Mouse (Mus musculus): ENCODE data around the gene Skida1. TPM values are rescaled to one million over a fixed set of nuclear protein-coding genes. Genes with fewer than 3 reads are reported as not detected.

Skida1 gene
- polyA plus RNA-seq, 1 experiment from 2014 or later = 23.3 TPM

GRCm38 (mm10) chr2:18031271-18031821 is 17.5 kb downstream of the Skida1 start:
- WGBS = under 1% methylated on average over 26 of the region's 26 CpGs

DNA sequence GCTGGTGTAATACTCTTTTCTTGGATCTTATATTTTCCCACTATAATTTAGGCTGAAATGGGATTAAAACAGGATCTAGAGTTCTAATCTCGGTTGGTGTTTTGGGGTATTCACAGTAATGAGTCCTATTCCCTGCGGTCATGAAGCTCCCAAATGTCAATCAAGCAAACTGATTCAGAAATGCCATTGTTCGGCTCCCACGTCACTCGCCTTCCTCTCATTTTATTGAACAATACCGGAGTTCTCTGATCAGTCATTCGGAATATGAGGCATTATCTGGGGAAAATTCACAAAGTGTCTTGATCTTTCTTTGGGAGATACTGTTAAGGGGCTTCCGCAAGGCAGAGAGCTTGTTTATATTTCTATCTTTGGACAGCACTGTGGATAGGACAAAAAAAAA is 18.3 kb downstream of the Skida1 start:
- 0 out of 2 replicates have a peak overlapping the region, but pooled peaks have one; percentile 7 for H3K9ac ChIP-seq (ENCODE audit: low read length)
- peak overlapping the region; percentile 28 for H3K4me3 ChIP-seq (ENCODE audit: low read depth, low read length)
- peaks cover 32% of the 10 kb centered on the region for H3K4me1 ChIP-seq (replicated peaks; ENCODE audit: control insufficient read depth, insufficient read depth, low read length)
- H3K36me3 ChIP-seq (ENCODE audit: control insufficient read depth, insufficient read depth, low read length) = no peaks in the 10 kb centered on the region
- H3K4me2 ChIP-seq (ENCODE audit: low read depth, low read length, severe bottlenecking) = peak overlapping the region; percentile 99; the same call in 1 of the 2 replicates
- H3K27ac ChIP-seq (ENCODE audit: low read depth, low read length) = peak overlapping the region; percentile 66
- DNase-seq (ENCODE audit: low spot score) (peak; percentile 77), ATAC-seq (replicated peaks; ENCODE audit: low FRiP score) (no peak)
- 4% methylated on average over 8 of the region's 8 CpGs for WGBS
- no peaks in the 10 kb centered on the region for H3K9me3 ChIP-seq (ENCODE audit: control insufficient read depth, low read length)
- no peaks in the 10 kb centered on the region for H3K27me3 ChIP-seq (ENCODE audit: control insufficient read depth, insufficient read depth, low read length)

More at GRCm38 (mm10) chr2:18031271-18031821, 17.5 kb downstream of the Skida1 start:
- ATAC-seq (replicated peaks; ENCODE audit: low FRiP score) (no peak), DNase-seq (ENCODE audit: low spot score) (peak; percentile 68)
- H3K9me3 ChIP-seq (ENCODE audit: control insufficient read depth, low read length) = no peaks in the 10 kb centered on the region
- H3K27me3 ChIP-seq (ENCODE audit: control insufficient read depth, insufficient read depth, low read length) = no peaks in the 10 kb centered on the region
- no peaks in the 10 kb centered on the region for H3K36me3 ChIP-seq (ENCODE audit: control insufficient read depth, insufficient read depth, low read length)
- peak overlapping the region; percentile 66 for H3K27ac ChIP-seq (ENCODE audit: low read depth, low read length)
- peaks cover 33% of the 10 kb centered on the region for H3K4me1 ChIP-seq (replicated peaks; ENCODE audit: control insufficient read depth, insufficient read depth, low read length)
- peak overlapping the region; percentile 28 for H3K4me3 ChIP-seq (ENCODE audit: low read depth, low read length)
- peak overlapping the region; percentile 99 for H3K4me2 ChIP-seq (ENCODE audit: low read depth, low read length, severe bottlenecking)
- H3K9ac ChIP-seq (ENCODE audit: low read length) = peak overlapping the region; percentile 96

- Histone ChIP-seq H3K4me2 (ENCODE audit: low read depth, low read length, severe bottlenecking) (peak overlapping the region; percentile 42), H3K4me3 (ENCODE audit: low read depth, low read length) (peak overlapping the region; percentile 11; the same call in 1 of the 2 replicates), H3K36me3 (ENCODE audit: control insufficient read depth, insufficient read depth, low read length) (no peaks in the 10 kb centered on the region), H3K9ac (ENCODE audit: low read length) (peak overlapping the region; percentile 58), H3K27ac (ENCODE audit: low read depth, low read length) (peak overlapping the region; percentile 66), H3K9me3 (ENCODE audit: control insufficient read depth, low read length) (no peaks in the 10 kb centered on the region), H3K4me1 (replicated peaks; ENCODE audit: control insufficient read depth, insufficient read depth, low read length) (peaks cover 31% of the 10 kb centered on the region), H3K27me3 (ENCODE audit: control insufficient read depth, insufficient read depth, low read length) (no peaks in the 10 kb centered on the region)
- DNase-seq (ENCODE audit: low spot score) (no peak), ATAC-seq (replicated peaks; ENCODE audit: low FRiP score) (no peak)
- 28% methylated on average over 7 of the region's 7 CpGs for WGBS
Measured at GRCm38 (mm10) chr2:18029656-18030055, 19.2 kb downstream of the Skida1 start.

DNA sequence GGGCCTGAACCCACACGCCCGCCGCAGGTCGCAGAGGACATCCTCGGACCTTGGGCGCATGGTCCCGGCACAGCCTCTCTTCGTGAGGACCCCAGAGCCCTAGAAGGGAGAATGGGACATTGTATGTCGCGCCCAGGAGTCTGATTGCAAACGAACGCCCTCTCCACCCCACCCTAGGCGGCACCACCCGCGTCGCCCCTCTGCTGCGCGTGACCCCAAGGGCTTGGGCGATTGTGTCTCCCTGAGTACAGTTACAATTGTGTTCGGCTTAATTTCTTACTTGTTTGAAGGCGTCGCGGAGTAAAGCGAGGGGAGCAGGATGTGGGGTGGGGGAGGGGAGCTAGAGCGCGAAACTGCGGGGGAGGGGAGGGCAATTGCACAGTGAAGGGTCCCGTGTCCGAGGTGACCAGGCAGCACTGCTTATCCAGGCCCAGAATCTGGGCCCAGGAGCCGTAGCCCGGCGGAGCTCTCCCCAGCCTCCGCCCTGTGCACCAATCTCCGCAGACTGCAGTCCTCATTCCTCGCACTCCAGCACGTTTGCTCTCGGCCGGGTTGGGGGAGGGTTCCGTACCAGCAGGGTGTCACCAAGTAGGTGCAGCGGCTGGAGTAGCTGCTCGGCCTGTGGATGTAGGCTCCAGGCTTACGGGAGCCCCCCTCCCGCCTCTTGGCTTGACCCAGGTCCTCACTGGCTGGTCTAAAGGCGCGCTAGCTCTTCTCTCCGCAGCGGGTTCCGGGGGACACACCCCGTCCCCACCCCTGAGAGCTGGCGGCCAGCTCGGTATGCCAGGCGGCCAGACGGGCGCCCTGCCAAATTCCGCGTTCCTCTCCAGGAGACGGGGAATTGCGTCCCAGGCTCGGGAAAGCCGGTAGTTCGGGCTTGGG is 20.5 kb downstream of the Skida1 start:
- Histone ChIP-seq H3K36me3 (ENCODE audit: control insufficient read depth, insufficient read depth, low read length) (no peaks in the 10 kb centered on the region), H3K9me3 (ENCODE audit: control insufficient read depth, low read length) (no peaks in the 10 kb centered on the region), H3K27me3 (ENCODE audit: control insufficient read depth, insufficient read depth, low read length) (no peaks in the 10 kb centered on the region), H3K4me3 (ENCODE audit: low read depth, low read length) (peak overlapping the region; percentile 64), H3K4me1 (replicated peaks; ENCODE audit: control insufficient read depth, insufficient read depth, low read length) (peaks cover 21% of the 10 kb centered on the region), H3K4me2 (ENCODE audit: low read depth, low read length, severe bottlenecking) (peak overlapping the region; percentile 93), H3K9ac (ENCODE audit: low read length) (peak overlapping the region; percentile 99), H3K27ac (ENCODE audit: low read depth, low read length) (peak overlapping the region; percentile 100)
- WGBS = under 1% methylated on average over 61 of the region's 61 CpGs
- ATAC-seq (replicated peaks; ENCODE audit: low FRiP score) (peak; percentile 53), DNase-seq (ENCODE audit: low spot score) (peak; percentile 91)

DNA sequence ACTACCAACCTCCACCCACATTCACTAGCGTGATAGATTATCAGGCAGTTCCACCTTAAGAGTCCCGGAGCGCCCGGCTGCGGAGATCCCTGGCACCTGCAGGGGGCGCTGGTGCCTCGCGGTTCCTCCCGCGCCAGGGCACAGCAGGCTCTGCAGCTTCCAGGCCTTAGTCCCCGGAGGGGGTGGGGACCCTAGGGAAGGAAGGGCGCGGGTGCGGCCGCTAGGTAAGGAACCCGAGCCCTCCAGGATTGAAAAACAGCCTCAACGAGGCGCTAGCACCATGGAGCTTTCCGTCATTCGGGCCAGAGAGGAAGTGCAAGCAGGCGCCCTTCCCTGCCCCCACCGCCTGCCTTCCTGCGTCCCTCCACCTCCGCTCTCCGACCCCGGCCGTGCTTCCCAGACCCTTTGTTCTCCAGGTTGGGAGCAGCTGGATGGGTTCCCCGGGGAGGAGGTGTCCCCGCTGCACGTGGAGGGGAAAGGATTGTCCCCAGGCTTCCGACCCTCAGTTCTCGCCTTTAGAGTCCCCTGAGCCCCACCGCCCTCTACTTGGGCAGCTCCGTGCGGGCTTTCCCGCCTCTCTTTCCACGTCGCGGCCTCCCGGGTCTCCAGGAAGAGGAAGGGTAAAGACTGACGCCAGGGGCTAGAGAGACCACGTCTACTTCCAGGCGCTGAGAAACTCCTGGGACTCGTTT is 21.3 kb downstream of the Skida1 start:
- ATAC-seq (replicated peaks; ENCODE audit: low FRiP score) = peak; percentile 86
- under 1% methylated on average over 44 of the region's 44 CpGs for WGBS
- H3K4me1 ChIP-seq (replicated peaks; ENCODE audit: control insufficient read depth, insufficient read depth, low read length) = peaks cover 13% of the 10 kb centered on the region; the same call in 1 of the 2 replicates

GRCm38 (mm10) chr2:18026116-18026947 is 22.5 kb downstream of the Skida1 start:
- ATAC-seq (replicated peaks; ENCODE audit: low FRiP score) (peak; percentile 19), DNase-seq (ENCODE audit: low spot score) (peak; percentile 87)
- peak overlapping the region; percentile 100 for H3K27ac ChIP-seq (ENCODE audit: low read depth, low read length)
- no peaks in the 10 kb centered on the region for H3K36me3 ChIP-seq (ENCODE audit: control insufficient read depth, insufficient read depth, low read length)
- no peaks in the 10 kb centered on the region for H3K27me3 ChIP-seq (ENCODE audit: control insufficient read depth, insufficient read depth, low read length)
- under 1% methylated on average over 44 of the region's 44 CpGs for WGBS
- peak overlapping the region; percentile 99 for H3K9ac ChIP-seq (ENCODE audit: low read length)
- H3K4me2 ChIP-seq (ENCODE audit: low read depth, low read length, severe bottlenecking) = peak overlapping the region; percentile 93
- H3K9me3 ChIP-seq (ENCODE audit: control insufficient read depth, low read length) = no peaks in the 10 kb centered on the region
- H3K4me1 ChIP-seq (replicated peaks; ENCODE audit: control insufficient read depth, insufficient read depth, low read length) = peaks cover 4% of the 10 kb centered on the region; the same call in 1 of the 2 replicates
- H3K4me3 ChIP-seq (ENCODE audit: low read depth, low read length) = peak overlapping the region; percentile 64

More for the DNA sequence above, 21.3 kb downstream of the Skida1 start:
- H3K27me3 ChIP-seq (ENCODE audit: control insufficient read depth, insufficient read depth, low read length) = no peaks in the 10 kb centered on the region
- H3K36me3 ChIP-seq (ENCODE audit: control insufficient read depth, insufficient read depth, low read length) = no peaks in the 10 kb centered on the region
- peak overlapping the region; percentile 64 for H3K4me3 ChIP-seq (ENCODE audit: low read depth, low read length)
- H3K27ac ChIP-seq (ENCODE audit: low read depth, low read length) = peak overlapping the region; percentile 100
- peak overlapping the region; percentile 93 for H3K4me2 ChIP-seq (ENCODE audit: low read depth, low read length, severe bottlenecking)
- DNase-seq (ENCODE audit: low spot score) = peak; percentile 98
- H3K9ac ChIP-seq (ENCODE audit: low read length) = peak overlapping the region; percentile 99
- H3K9me3 ChIP-seq (ENCODE audit: control insufficient read depth, low read length) = no peaks in the 10 kb centered on the region

DNA sequence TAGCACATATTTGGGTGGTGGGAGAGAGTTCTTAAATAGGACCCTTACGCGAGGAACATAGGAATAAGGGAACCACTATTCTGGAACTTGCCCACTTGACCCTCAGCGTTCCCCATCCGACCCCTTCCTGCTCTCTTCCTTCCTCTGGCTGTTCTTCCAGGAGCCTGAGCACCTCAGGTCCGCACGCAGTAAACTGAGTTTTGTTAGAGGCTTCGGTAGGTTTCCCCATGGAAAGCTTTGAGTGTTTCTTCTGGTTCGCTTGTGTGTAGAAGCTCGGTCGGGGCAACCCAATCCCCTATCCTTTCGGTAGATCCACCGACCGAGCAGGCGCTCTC is 23.1 kb downstream of the Skida1 start:
- H3K4me1 ChIP-seq (replicated peaks; ENCODE audit: control insufficient read depth, insufficient read depth, low read length) = peaks cover 1% of the 10 kb centered on the region; the same call in 1 of the 2 replicates
- H3K36me3 ChIP-seq (ENCODE audit: control insufficient read depth, insufficient read depth, low read length) = no peaks in the 10 kb centered on the region
- H3K27me3 ChIP-seq (ENCODE audit: control insufficient read depth, insufficient read depth, low read length) = no peaks in the 10 kb centered on the region
- 1% methylated on average over 14 of the region's 14 CpGs for WGBS
- no peaks in the 10 kb centered on the region for H3K9me3 ChIP-seq (ENCODE audit: control insufficient read depth, low read length)
- ATAC-seq (replicated peaks; ENCODE audit: low FRiP score) (no peak), DNase-seq (ENCODE audit: low spot score) (no peak)
- peak overlapping the region; percentile 99 for H3K9ac ChIP-seq (ENCODE audit: low read length)
- peak overlapping the region; percentile 93 for H3K4me2 ChIP-seq (ENCODE audit: low read depth, low read length, severe bottlenecking)
- peak overlapping the region; percentile 100 for H3K27ac ChIP-seq (ENCODE audit: low read depth, low read length)
- peak overlapping the region; percentile 64 for H3K4me3 ChIP-seq (ENCODE audit: low read depth, low read length)
